Mouse (Mus musculus) ovary, postnatal 14 days (tissue): ENCODE data around the gene Gopc.
"Not testable (repeated sequence)": the region's sequence is repeated elsewhere in the genome, so short reads cannot be mapped to it uniquely, and the experiment has no call there.

ENCODE experiments used
- DNase-seq: peaks from one replicate; pipeline ENCODE4 v3.0.0; 2022; ENCODE audit warnings: low spot score

Gene Gopc

GRCm38 (mm10) chr10:52387192-52387591 is 5.3 kb upstream of the Gopc start:
- DNase-seq, result no peak

- peak; percentile 36 for DNase-seq
Measured at GRCm38 (mm10) chr10:52384823-52385610, 3.1 kb upstream of the Gopc start.

- DNase-seq, result no peak
Measured at GRCm38 (mm10) chr10:52383522-52383921, 1.6 kb upstream of the Gopc start.

- DNase-seq, result no peak
Measured at GRCm38 (mm10) chr10:52383022-52383421, 1.1 kb upstream of the Gopc start.

- DNase-seq, result no peak
Measured at GRCm38 (mm10) chr10:52381321-52381801, 563 bp downstream of the Gopc start.

GRCm38 (mm10) chr10:52377813-52378212 is 4.1 kb downstream of the Gopc start:
- no peak for DNase-seq

GRCm38 (mm10) chr10:52376422-52376821 is 5.5 kb downstream of the Gopc start:
- DNase-seq, result no peak

- DNase-seq, result no peak
Measured at GRCm38 (mm10) chr10:52374651-52375050, 7.3 kb downstream of the Gopc start.

- DNase-seq, result no peak
Measured at GRCm38 (mm10) chr10:52373834-52374233, 8.1 kb downstream of the Gopc start.

GRCm38 (mm10) chr10:52368376-52368775 is 13.5 kb downstream of the Gopc start:
- no peak for DNase-seq

GRCm38 (mm10) chr10:52360862-52361609 is 20.9 kb downstream of the Gopc start:
- no peak for DNase-seq

- no peak for DNase-seq
Measured at GRCm38 (mm10) chr10:52360241-52360735, 21.6 kb downstream of the Gopc start.

GRCm38 (mm10) chr10:52358467-52358866 is 23.5 kb downstream of the Gopc start, which contains the start of gene Gm26741:
Gene Gm26741, plus strand, starts transcription at chr10:52358767.
- no peak for DNase-seq

GRCm38 (mm10) chr10:52353184-52353583 is 28.7 kb downstream of the Gopc start:
- DNase-seq, result no peak

- not testable (repeated sequence) for DNase-seq
Measured at GRCm38 (mm10) chr10:52343324-52343723, 38.6 kb downstream of the Gopc start.

- DNase-seq, result peak; percentile 31
Measured at GRCm38 (mm10) chr10:52331007-52331406, 50.9 kb downstream of the Gopc start.

GRCm38 (mm10) chr10:52321918-52322317 is 60.0 kb downstream of the Gopc start:
- DNase-seq, result no peak

- no peak for DNase-seq
Measured at GRCm38 (mm10) chr10:52319506-52320286, 62.2 kb downstream of the Gopc start.

- no peak for DNase-seq
Measured at GRCm38 (mm10) chr10:52309196-52309595, 72.7 kb downstream of the Gopc start.

- DNase-seq, result no peak
Measured at GRCm38 (mm10) chr10:52304574-52304973, 77.3 kb downstream of the Gopc start.

- no peak for DNase-seq
Measured at GRCm38 (mm10) chr10:52302271-52302670, 79.7 kb downstream of the Gopc start.

GRCm38 (mm10) chr10:52301766-52302165 is 80.2 kb downstream of the Gopc start:
- DNase-seq, result no peak
